Mouse (Mus musculus) heart, adult 8-10 months (tissue): Measurements from ENCODE around the gene Nkx2-3. TPM values are rescaled to one million over a fixed set of nuclear protein-coding genes. Genes with fewer than 3 reads are reported as not detected.

Source experiments
- microRNA-seq: library from miRNA; unstranded; fragments of <30 nt; microRNA quantifications from one replicate; pipeline ENCODE4 v1.2.0, GENCODE M21; 2022
- total RNA-seq, 4 experiments: library from RNA; stranded (reverse); gene quantifications; 2 replicates each; pipeline ENCODE4 v1.2.4; 2022

Nkx2-3 gene
- total RNA-seq, 4 experiments from 2014 or later, result not detected

Small RNA genes lying within 50 kb of the gene (microRNA-seq; reads per million reads assigned to microRNA genes)
- not detected for gene Gm22646

Other genes starting within 250 kb of the Nkx2-3 start
- under 1 TPM in 2 of 4 experiments, not detected in 2; 0.06 to 0.57 TPM for gene Hpse2, start 224.0 kb upstream of the Nkx2-3 start, total RNA-seq
- gene Cnnm1, start 171.9 kb upstream of the Nkx2-3 start, total RNA-seq, result under 1 TPM in 3 of 4 experiments, not detected in 1; 0.11 to 0.38 (median 0.22) TPM
- 1,000 to 10,000 TPM in 3 of 4 experiments, 100 to 1,000 TPM in 1; 973 to 1,404 (median 1,052) TPM for gene Got1, start 87.7 kb upstream of the Nkx2-3 start, total RNA-seq
- gene Slc25a28, start 62.6 kb downstream of the Nkx2-3 start, total RNA-seq, result 10 to 100 TPM; 24.8 to 29.5 (median 27.4) TPM
- 1 to 10 TPM; 1.6 to 2.6 (median 2.1) TPM for gene Entpd7, start 77.3 kb downstream of the Nkx2-3 start, total RNA-seq
- 10 to 100 TPM; 13.9 to 15.8 (median 14.6) TPM for gene Cutc, start 140.7 kb downstream of the Nkx2-3 start, total RNA-seq
- gene Cox15, start 140.7 kb downstream of the Nkx2-3 start, total RNA-seq, result 10 to 100 TPM; 23.7 to 26.4 (median 25.1) TPM
- not detected for gene Abcc2, start 169.9 kb downstream of the Nkx2-3 start, total RNA-seq